Mouse (Mus musculus): Measurements from ENCODE around the gene Mettl27. TPM values are rescaled to one million over a fixed set of nuclear protein-coding genes. Genes with fewer than 3 reads are reported as not detected.
A peak's percentile ranks its signal among the peaks of the same experiment; 100 is the strongest.

Mettl27 gene
- polyA plus RNA-seq, 1 experiment from 2014 or later = 30.3 TPM

DNA sequence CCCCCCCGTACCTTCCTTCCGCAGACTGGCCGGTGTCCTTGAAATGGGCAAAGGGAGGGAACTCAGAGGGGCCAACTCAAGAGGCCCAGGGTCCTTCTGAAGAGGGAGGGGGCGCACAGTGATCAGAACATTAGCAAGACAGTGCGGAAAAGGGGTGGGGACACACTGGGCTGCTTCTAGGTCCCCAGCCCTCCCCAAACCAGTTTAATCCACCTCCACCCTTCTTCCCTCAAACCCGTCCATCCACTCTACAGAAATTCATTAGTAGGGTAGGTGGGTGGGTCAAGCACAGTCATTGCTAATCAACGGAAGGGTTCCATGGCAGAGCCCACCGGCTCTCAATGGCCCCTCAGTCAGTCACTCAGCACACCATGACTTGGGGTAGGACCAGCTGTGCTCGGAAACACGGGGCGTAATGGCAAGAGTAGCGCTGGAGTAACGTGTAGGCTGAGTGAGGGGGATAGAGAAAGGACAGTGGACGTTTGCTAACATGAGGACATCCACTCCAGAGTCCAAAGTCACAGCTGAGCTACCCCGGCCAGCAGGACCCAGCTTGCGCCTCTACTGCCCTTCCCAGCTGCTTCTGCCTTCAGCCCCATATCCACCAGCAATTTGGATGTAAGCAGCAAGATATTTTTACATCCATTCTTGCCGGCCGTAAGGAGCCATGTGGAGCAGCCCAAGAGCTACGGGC, 13.2 kb downstream of the Mettl27 start:
- Histone ChIP-seq H3K36me3 (ENCODE audit: control insufficient read depth, insufficient read depth) (no peaks in the 10 kb centered on the region), H3K4me3 (ENCODE audit: low read depth, low read length) (peak overlapping the region; percentile 54), H3K4me1 (replicated peaks; ENCODE audit: control insufficient read depth, insufficient read depth, low read length) (peaks cover 7% of the 10 kb centered on the region; the same call in 1 of the 2 replicates), H3K27ac (ENCODE audit: low read depth, low read length) (peak overlapping the region; percentile 83), H3K9me3 (ENCODE audit: control insufficient read depth) (no peaks in the 10 kb centered on the region), H3K4me2 (replicated peaks; ENCODE audit: low read depth) (peak overlapping the region; percentile 62), H3K9ac (ENCODE audit: low read depth, low read length) (peak overlapping the region; percentile 64), H3K27me3 (replicated peaks; ENCODE audit: control insufficient read depth, insufficient read depth, low read length) (no peaks in the 10 kb centered on the region)
- no peak for ATAC-seq
- no peak for TF ChIP-seq CTCF (IDR thresholded peaks at IDR 0.05; ENCODE audit: low read depth)
- 34% methylated on average over 16 of the region's 19 CpGs for WGBS

DNA sequence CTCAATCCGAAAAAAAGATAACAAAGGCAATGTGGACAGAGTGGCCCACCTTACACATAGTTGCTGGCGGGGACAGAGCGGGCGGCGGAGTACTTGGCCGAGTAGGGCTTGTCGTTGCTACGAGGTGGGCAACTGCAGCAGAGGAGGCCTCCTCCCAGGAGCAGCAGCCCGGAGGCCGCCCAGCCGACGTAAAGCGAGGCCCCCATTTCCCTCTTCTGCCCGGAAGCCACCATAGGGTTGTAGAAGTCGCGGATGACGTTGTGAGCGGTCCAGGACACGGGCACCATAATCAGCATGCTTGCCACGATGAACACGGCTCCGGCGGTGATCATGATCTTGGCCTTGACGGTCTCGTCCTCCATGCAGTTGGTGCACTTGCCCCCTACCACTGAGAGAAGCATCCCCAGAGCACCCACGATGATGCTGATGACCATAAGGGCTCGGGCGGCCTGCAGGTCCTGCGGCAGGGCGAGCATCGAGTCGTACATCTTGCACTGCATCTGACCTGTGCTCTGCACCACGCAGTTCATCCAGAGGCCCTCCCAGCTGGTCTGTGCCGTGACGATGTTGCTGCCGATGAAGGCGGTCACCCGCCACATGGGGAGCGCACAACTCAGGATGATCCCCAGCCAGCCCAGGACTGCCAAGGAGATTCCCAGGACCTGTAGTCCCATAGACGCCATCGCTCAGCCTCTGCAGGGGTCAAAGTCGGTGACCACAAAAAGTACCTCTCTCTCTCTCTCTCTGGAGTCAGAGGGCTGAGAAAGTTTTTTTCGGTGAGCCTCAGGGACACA, 14.1 kb downstream of the Mettl27 start:
- Histone ChIP-seq H3K4me2 (replicated peaks; ENCODE audit: low read depth) (peak overlapping the region; percentile 62), H3K9ac (ENCODE audit: low read depth, low read length) (peak overlapping the region; percentile 64), H3K4me1 (replicated peaks; ENCODE audit: control insufficient read depth, insufficient read depth, low read length) (peaks cover 12% of the 10 kb centered on the region; the same call in 1 of the 2 replicates), H3K36me3 (ENCODE audit: control insufficient read depth, insufficient read depth) (no peaks in the 10 kb centered on the region), H3K27ac (ENCODE audit: low read depth, low read length) (peak overlapping the region; percentile 83), H3K9me3 (ENCODE audit: control insufficient read depth) (no peaks in the 10 kb centered on the region), H3K4me3 (ENCODE audit: low read depth, low read length) (peak overlapping the region; percentile 54), H3K27me3 (replicated peaks; ENCODE audit: control insufficient read depth, insufficient read depth, low read length) (no peaks in the 10 kb centered on the region)
- peak; percentile 19 for ATAC-seq
- TF ChIP-seq CTCF (IDR thresholded peaks at IDR 0.05; ENCODE audit: low read depth) = no peak
- WGBS = 15% methylated on average over 43 of the region's 43 CpGs

DNA sequence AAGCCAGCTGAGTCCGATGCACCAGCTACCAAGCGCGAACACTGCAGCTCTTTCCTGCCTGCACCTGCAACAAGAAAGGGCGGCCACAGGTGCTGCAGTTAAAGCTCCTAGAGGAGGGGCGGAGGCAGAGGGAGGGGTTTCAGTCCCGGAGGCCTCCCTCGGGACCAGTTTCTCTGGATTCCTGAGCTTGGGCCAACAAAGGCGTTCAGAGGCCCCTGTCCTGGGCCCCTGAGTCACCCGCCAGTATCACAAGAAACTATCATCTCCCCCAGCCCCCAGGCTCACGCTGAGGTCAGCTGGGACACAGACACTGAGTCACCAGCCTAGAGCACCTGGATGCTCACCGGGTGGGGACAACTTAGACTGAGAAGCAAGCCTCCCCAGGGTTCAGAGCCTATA, 14.7 kb downstream of the Mettl27 start, which contains the start of gene Cldn4:
TSS of gene Cldn4 (minus strand) at position 78 of the 399 bp plus-strand sequence.
- peak; percentile 82 for ATAC-seq
- TF ChIP-seq CTCF (IDR thresholded peaks at IDR 0.05; ENCODE audit: low read depth) = no peak
- H3K9ac ChIP-seq (ENCODE audit: low read depth, low read length) = peak within 1 kb of the TSS; percentile 64
- peak within 1 kb of the TSS; percentile 62 for H3K4me2 ChIP-seq (replicated peaks; ENCODE audit: low read depth)
- H3K4me1 ChIP-seq (replicated peaks; ENCODE audit: control insufficient read depth, insufficient read depth, low read length) = peaks cover 15% of the 10 kb centered on the region; the same call in 1 of the 2 replicates
- H3K4me3 ChIP-seq (ENCODE audit: low read depth, low read length) = peak within 1 kb of the TSS; percentile 54
- WGBS = 10% methylated on average over 11 of the region's 11 CpGs
- no peaks in the 10 kb centered on the region for H3K36me3 ChIP-seq (ENCODE audit: control insufficient read depth, insufficient read depth)
- peak within 1 kb of the TSS; percentile 83 for H3K27ac ChIP-seq (ENCODE audit: low read depth, low read length)
- no peaks in the 10 kb centered on the region for H3K27me3 ChIP-seq (replicated peaks; ENCODE audit: control insufficient read depth, insufficient read depth, low read length)
- no peaks in the 10 kb centered on the region for H3K9me3 ChIP-seq (ENCODE audit: control insufficient read depth)

DNA sequence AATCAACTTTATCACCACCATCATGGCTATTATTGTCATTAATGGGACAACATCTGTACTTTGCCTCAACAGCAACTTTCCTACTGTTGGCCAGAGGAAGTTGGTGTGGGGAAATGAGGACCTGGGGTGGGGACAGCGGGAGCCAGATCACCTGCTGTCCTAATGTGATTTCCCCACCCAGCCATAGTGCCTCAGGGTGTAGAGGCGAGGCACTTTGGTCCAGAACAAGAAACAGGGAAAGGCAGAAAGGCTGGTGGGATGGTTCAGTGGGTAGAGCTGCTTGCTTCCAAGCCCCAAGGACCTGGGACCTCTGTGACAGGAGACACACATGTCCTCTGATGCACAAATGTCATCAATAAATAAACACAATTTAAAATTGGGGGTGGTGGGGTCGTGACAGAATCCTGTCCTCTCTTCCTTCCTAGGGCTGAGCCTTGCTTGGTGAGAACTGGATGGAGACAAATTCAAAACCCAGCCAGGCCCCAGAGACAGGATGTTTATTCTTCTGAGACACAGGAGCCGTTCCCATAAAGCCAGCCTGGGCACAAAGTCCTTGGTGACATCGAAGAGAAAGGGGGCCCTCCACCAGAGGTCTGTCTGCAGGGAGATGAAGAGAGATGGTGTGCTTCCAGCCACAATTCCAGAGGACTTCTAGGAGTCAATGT, 15.4 kb downstream of the Mettl27 start:
- no peaks in the 10 kb centered on the region for H3K9me3 ChIP-seq (ENCODE audit: control insufficient read depth)
- H3K4me3 ChIP-seq (ENCODE audit: low read depth, low read length) = no peak overlapping the region
- ATAC-seq = peak; percentile 37
- H3K36me3 ChIP-seq (ENCODE audit: control insufficient read depth, insufficient read depth) = no peaks in the 10 kb centered on the region
- peak overlapping the region; percentile 83 for H3K27ac ChIP-seq (ENCODE audit: low read depth, low read length)
- WGBS = 19% methylated on average over 5 of the region's 5 CpGs
- peak overlapping the region; percentile 62 for H3K4me2 ChIP-seq (replicated peaks; ENCODE audit: low read depth)
- H3K4me1 ChIP-seq (replicated peaks; ENCODE audit: control insufficient read depth, insufficient read depth, low read length) = peaks cover 15% of the 10 kb centered on the region; the same call in 1 of the 2 replicates
- no peak overlapping the region for H3K9ac ChIP-seq (ENCODE audit: low read depth, low read length)
- no peak for TF ChIP-seq CTCF (IDR thresholded peaks at IDR 0.05; ENCODE audit: low read depth)
- H3K27me3 ChIP-seq (replicated peaks; ENCODE audit: control insufficient read depth, insufficient read depth, low read length) = no peaks in the 10 kb centered on the region

DNA sequence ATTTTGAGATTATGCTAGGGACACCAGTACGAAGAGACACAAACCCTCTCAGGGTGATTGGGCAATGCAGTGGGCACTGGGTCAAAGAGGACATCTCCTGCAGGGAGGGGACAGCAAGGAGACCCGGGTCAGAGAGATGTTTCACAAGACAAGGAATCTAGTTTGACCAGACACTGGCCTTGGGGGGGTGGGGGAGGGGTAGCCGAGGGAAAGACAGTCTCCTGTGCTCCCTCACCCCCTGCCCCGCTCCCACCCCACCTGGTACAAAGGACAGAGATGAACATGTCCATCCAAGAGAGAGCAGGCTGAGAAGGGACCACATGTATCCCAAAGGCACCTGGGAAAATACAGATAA, 15.9 kb downstream of the Mettl27 start:
- Histone ChIP-seq H3K4me1 (replicated peaks; ENCODE audit: control insufficient read depth, insufficient read depth, low read length) (peaks cover 15% of the 10 kb centered on the region; the same call in 1 of the 2 replicates), H3K4me3 (ENCODE audit: low read depth, low read length) (no peak overlapping the region), H3K27me3 (replicated peaks; ENCODE audit: control insufficient read depth, insufficient read depth, low read length) (no peaks in the 10 kb centered on the region), H3K36me3 (ENCODE audit: control insufficient read depth, insufficient read depth) (no peaks in the 10 kb centered on the region), H3K27ac (ENCODE audit: low read depth, low read length) (no peak overlapping the region), H3K4me2 (replicated peaks; ENCODE audit: low read depth) (no peak overlapping the region), H3K9ac (ENCODE audit: low read depth, low read length) (no peak overlapping the region), H3K9me3 (ENCODE audit: control insufficient read depth) (no peaks in the 10 kb centered on the region)
- no peak for ATAC-seq
- 23% methylated on average over 4 of the region's 4 CpGs for WGBS
- TF ChIP-seq CTCF (IDR thresholded peaks at IDR 0.05; ENCODE audit: low read depth) = no peak
